ENCODE assay signal across 23 mouse cellular contexts in genomic region chr5:122230816-122231215, GRCm38 (mm10). TPM values are rescaled to one million over a fixed set of nuclear protein-coding genes. Genes with fewer than 3 reads are reported as not detected.
DNase-seq lines count a peak whose midpoint lies in the region; ATAC-seq and TF ChIP-seq lines count a peak whose summit lies in the region.
"Had no signal": no experiment of that assay in that cellular context is flagged by ENCODE, and none has a peak within 500 bp of the region (broad histone marks: within the 10 kb centered on the region; RNA-seq: fewer than 3 reads in every experiment).

No protein-coding gene starts in this region.

- peak; percentile 10 for DNase-seq in midbrain, embryonic 11.5 days (ENCODE audit: low spot score, missing footprints)
- no peak for DNase-seq in midbrain, embryonic 14.5 days
- DNase-seq in thymus, postnatal 14 days, result peak; percentile 50
- no peak for DNase-seq in adrenal gland, postnatal 4 days (ENCODE audit: low spot score in 2 of 2)
- DNase-seq: adrenal gland, postnatal 25 days; cerebellum, adult 18-20 months; cerebellum, postnatal 25 days; kidney, adult 11 months; liver, embryonic 13.5 days; lung, adult 2 months; lung, postnatal 4 days had no signal

- no peak overlapping the region for H3K27ac ChIP-seq in midbrain, embryonic 11.5 days (ENCODE audit: low read depth, low read length)
- H3K27ac ChIP-seq in midbrain, embryonic 14.5 days (replicated peaks; ENCODE audit: low read depth, low read length), result no peak overlapping the region
- no peak overlapping the region for H3K27ac ChIP-seq in forebrain, embryonic 13.5 days
- H3K27ac ChIP-seq in intestine, postnatal 0 days (ENCODE audit: low read depth, low read length), result no peak overlapping the region
- H3K27ac ChIP-seq: embryonic facial prominence, embryonic 12.5 days; hindbrain, embryonic 15.5 days; left cerebral cortex, adult 2 months; liver, embryonic 13.5 days had no signal

- no peak for TF ChIP-seq CTCF in intestine, postnatal 0 days (IDR thresholded peaks at IDR 0.05; ENCODE audit: low read depth)

- H3K27me3 ChIP-seq in midbrain, embryonic 11.5 days (ENCODE audit: control insufficient read depth, insufficient read depth, low read length), result no peaks in the 10 kb centered on the region
- H3K27me3 ChIP-seq in midbrain, embryonic 14.5 days (ENCODE audit: control insufficient read depth, insufficient read depth, low read length), result no peaks in the 10 kb centered on the region
- no peaks in the 10 kb centered on the region for H3K27me3 ChIP-seq in forebrain, embryonic 13.5 days
- no peaks in the 10 kb centered on the region for H3K27me3 ChIP-seq in intestine, postnatal 0 days (replicated peaks; ENCODE audit: control insufficient read depth, insufficient read depth, low read length)
- H3K27me3 ChIP-seq: embryonic facial prominence, embryonic 12.5 days; hindbrain, embryonic 15.5 days; liver, embryonic 13.5 days had no signal

- 98% methylated on average over 4 of the region's 4 CpGs for WGBS in midbrain, embryonic 11.5 days
- 95% methylated on average over 4 of the region's 4 CpGs for WGBS in midbrain, embryonic 14.5 days
- 90% methylated on average over 4 of the region's 4 CpGs for WGBS in forebrain, embryonic 13.5 days
- 90% methylated on average over 4 of the region's 4 CpGs for WGBS in intestine, postnatal 0 days

- no peak overlapping the region for H3K4me3 ChIP-seq in midbrain, embryonic 11.5 days (ENCODE audit: low read depth, low read length)
- no peak overlapping the region for H3K4me3 ChIP-seq in midbrain, embryonic 14.5 days (replicated peaks; ENCODE audit: low read depth, low read length)
- no peak overlapping the region for H3K4me3 ChIP-seq in forebrain, embryonic 13.5 days
- no peak overlapping the region for H3K4me3 ChIP-seq in intestine, postnatal 0 days (ENCODE audit: low read depth, low read length)
- H3K4me3 ChIP-seq: embryonic facial prominence, embryonic 12.5 days; erythroblast, embryonic 14.5 days; hindbrain, embryonic 15.5 days; left cerebral cortex, adult 2 months; liver, embryonic 13.5 days; myocyte had no signal

- ATAC-seq in midbrain, embryonic 11.5 days (ENCODE audit: low FRiP score), result no peak
- no peak for ATAC-seq in midbrain, embryonic 14.5 days (ENCODE audit: low FRiP score, low TSS enrichment)
- peak; percentile 18 for ATAC-seq in CD4-positive, CD25-positive, alpha-beta regulatory T cell, adult 4 months
- peak; percentile 14 for ATAC-seq in inflammation-experienced regulatory T-cells, adult 6 months
- ATAC-seq in forebrain, embryonic 13.5 days, result no peak
- no peak for ATAC-seq in intestine, postnatal 0 days
- ATAC-seq: forebrain, embryonic 14.5 days; midbrain, embryonic 16.5 days had no signal

- H3K4me2 ChIP-seq in midbrain, embryonic 11.5 days, result no peak overlapping the region
- no peak overlapping the region for H3K4me2 ChIP-seq in midbrain, embryonic 14.5 days (ENCODE audit: low read length)
- H3K4me2 ChIP-seq in forebrain, embryonic 13.5 days, result no peak overlapping the region
- no peak overlapping the region for H3K4me2 ChIP-seq in intestine, postnatal 0 days (replicated peaks; ENCODE audit: low read depth)
- H3K4me2 ChIP-seq: embryonic facial prominence, embryonic 12.5 days; heart, embryonic 11.5 days; hindbrain, embryonic 15.5 days; liver, embryonic 13.5 days had no signal

- no peaks in the 10 kb centered on the region for H3K9me3 ChIP-seq in midbrain, embryonic 11.5 days (ENCODE audit: control insufficient read depth, low read length)
- H3K9me3 ChIP-seq in midbrain, embryonic 14.5 days (ENCODE audit: control insufficient read depth, low read length), result no peaks in the 10 kb centered on the region
- H3K9me3 ChIP-seq in forebrain, embryonic 13.5 days (replicated peaks), result peaks cover 6% of the 10 kb centered on the region; the same call in 1 of the 2 replicates
- H3K9me3 ChIP-seq in intestine, postnatal 0 days (ENCODE audit: control insufficient read depth), result no peaks in the 10 kb centered on the region
- H3K9me3 ChIP-seq: embryonic facial prominence, embryonic 12.5 days; hindbrain, embryonic 15.5 days; liver, embryonic 13.5 days had no signal

- H3K4me1 ChIP-seq in midbrain, embryonic 11.5 days (ENCODE audit: control insufficient read depth, insufficient read depth, low read length), result no peaks in the 10 kb centered on the region
- no peaks in the 10 kb centered on the region for H3K4me1 ChIP-seq in midbrain, embryonic 14.5 days (ENCODE audit: control insufficient read depth, insufficient read depth, low read length)
- H3K4me1 ChIP-seq in forebrain, embryonic 13.5 days, result no peaks in the 10 kb centered on the region; the same call in 1 of the 2 replicates
- no peaks in the 10 kb centered on the region for H3K4me1 ChIP-seq in intestine, postnatal 0 days (replicated peaks; ENCODE audit: control insufficient read depth, insufficient read depth, low read length)

- H3K36me3 ChIP-seq in midbrain, embryonic 11.5 days (ENCODE audit: control insufficient read depth, insufficient read depth, low read length), result no peaks in the 10 kb centered on the region; the same call in 1 of the 2 replicates
- H3K36me3 ChIP-seq in midbrain, embryonic 14.5 days (ENCODE audit: control insufficient read depth, insufficient read depth, low read length), result no peaks in the 10 kb centered on the region
- no peaks in the 10 kb centered on the region for H3K36me3 ChIP-seq in forebrain, embryonic 13.5 days (ENCODE audit: poor library complexity, severe bottlenecking)
- no peaks in the 10 kb centered on the region for H3K36me3 ChIP-seq in intestine, postnatal 0 days (ENCODE audit: control insufficient read depth, insufficient read depth)
- H3K36me3 ChIP-seq: hindbrain, embryonic 15.5 days; liver, embryonic 13.5 days had no signal

- no peak overlapping the region for H3K9ac ChIP-seq in midbrain, embryonic 11.5 days (ENCODE audit: low read length)
- no peak overlapping the region for H3K9ac ChIP-seq in midbrain, embryonic 14.5 days (replicated peaks; ENCODE audit: low read length)
- H3K9ac ChIP-seq in forebrain, embryonic 13.5 days, result no peak overlapping the region
- no peak overlapping the region for H3K9ac ChIP-seq in intestine, postnatal 0 days (ENCODE audit: low read depth, low read length)
- H3K9ac ChIP-seq: embryonic facial prominence, embryonic 12.5 days; hindbrain, embryonic 15.5 days; liver, embryonic 13.5 days had no signal

RNA-seq across cellular contexts. Expression of gene Hvcn1, which starts 24.2 kb away (rescaled TPM):
- 11.4 and 12.5 TPM in 2 replicates for polyA plus RNA-seq in midbrain, embryonic 11.5 days (2014; fragmentation: Nextera tagmentation; extraction: Ambion mirVana)
- polyA plus RNA-seq in midbrain, embryonic 14.5 days (2014; fragmentation: Nextera tagmentation; extraction: Ambion mirVana), result 1.8 and 2.5 TPM in 2 replicates
- polyA plus RNA-seq in CD4-positive, CD25-positive, alpha-beta regulatory T cell, adult 4 months (2017; shearing (Covaris generic)), result 100 to 1,000 TPM in 1 of 2 experiments, 10 to 100 TPM in 1; 51.8 to 108 TPM
- 10 to 100 TPM; 31.9 to 54.2 (median 48.9) TPM for polyA plus RNA-seq in inflammation-experienced regulatory T-cells, adult 6 months (2017; shearing (Covaris generic))
- 1 to 10 TPM; 4.1 to 5.8 TPM for total RNA-seq in adrenal gland, postnatal 4 days (2021)
- polyA plus RNA-seq in forebrain, embryonic 13.5 days (2015; fragmentation: Nextera tagmentation; extraction: Ambion mirVana), result 2.9 and 3.0 TPM in 2 replicates
- polyA plus RNA-seq in intestine, postnatal 0 days (2015; fragmentation: Nextera tagmentation; extraction: Ambion mirVana), result 3.6 TPM in 2 replicates

RNA-seq across cellular contexts. Expression of gene Tctn1, which starts 33.4 kb away (rescaled TPM):
- 4.3 and 4.8 TPM in 2 replicates for polyA plus RNA-seq in midbrain, embryonic 11.5 days (2014; fragmentation: Nextera tagmentation; extraction: Ambion mirVana)
- 6.2 and 6.6 TPM in 2 replicates for polyA plus RNA-seq in midbrain, embryonic 14.5 days (2014; fragmentation: Nextera tagmentation; extraction: Ambion mirVana)
- polyA plus RNA-seq in CD4-positive, CD25-positive, alpha-beta regulatory T cell, adult 4 months (2017; shearing (Covaris generic)), result 1 to 10 TPM; 1.1 to 2.0 TPM
- 1 to 10 TPM in 1 of 3 experiments, under 1 TPM in 2; 0.68 to 1.7 (median 0.90) TPM for polyA plus RNA-seq in inflammation-experienced regulatory T-cells, adult 6 months (2017; shearing (Covaris generic))
- total RNA-seq in adrenal gland, postnatal 4 days (2021), result 10 to 100 TPM; 23.4 to 24.3 TPM
- polyA plus RNA-seq in forebrain, embryonic 13.5 days (2015; fragmentation: Nextera tagmentation; extraction: Ambion mirVana), result 4.8 and 4.9 TPM in 2 replicates
- 1.6 and 1.9 TPM in 2 replicates for polyA plus RNA-seq in intestine, postnatal 0 days (2015; fragmentation: Nextera tagmentation; extraction: Ambion mirVana)

RNA-seq across cellular contexts. Expression of gene Pptc7, which starts 53.3 kb away (rescaled TPM):
- 7.6 and 8.8 TPM in 2 replicates for polyA plus RNA-seq in midbrain, embryonic 11.5 days (2014; fragmentation: Nextera tagmentation; extraction: Ambion mirVana)
- 8.5 and 9.1 TPM in 2 replicates for polyA plus RNA-seq in midbrain, embryonic 14.5 days (2014; fragmentation: Nextera tagmentation; extraction: Ambion mirVana)
- polyA plus RNA-seq in CD4-positive, CD25-positive, alpha-beta regulatory T cell, adult 4 months (2017; shearing (Covaris generic)), result 10 to 100 TPM; 17.8 to 18.7 TPM
- 10 to 100 TPM in 2 of 3 experiments, 1 to 10 TPM in 1; 9.6 to 21.6 (median 20.9) TPM for polyA plus RNA-seq in inflammation-experienced regulatory T-cells, adult 6 months (2017; shearing (Covaris generic))
- total RNA-seq in adrenal gland, postnatal 4 days (2021), result 10 to 100 TPM; 33.1 to 36.7 TPM
- polyA plus RNA-seq in forebrain, embryonic 13.5 days (2015; fragmentation: Nextera tagmentation; extraction: Ambion mirVana), result 7.5 and 7.7 TPM in 2 replicates
- polyA plus RNA-seq in intestine, postnatal 0 days (2015; fragmentation: Nextera tagmentation; extraction: Ambion mirVana), result 13.0 and 13.6 TPM in 2 replicates

Comparison
In these comparisons a context has a peak if more than half of its experiments do, and no peak if none do; other contexts are left out.
1. DNase-seq: peak in midbrain, embryonic 11.5 days (single experiment) and thymus, postnatal 14 days (single experiment); none in midbrain, embryonic 14.5 days (single experiment) and adrenal gland, postnatal 4 days (0 of 2).
2. ATAC-seq: peak in CD4-positive, CD25-positive, alpha-beta regulatory T cell, adult 4 months (single experiment) and inflammation-experienced regulatory T-cells, adult 6 months (single experiment); none in midbrain, embryonic 11.5 days (single experiment), midbrain, embryonic 14.5 days (single experiment), forebrain, embryonic 13.5 days (single experiment) and intestine, postnatal 0 days (single experiment).